Mouse (Mus musculus) myocyte (in vitro differentiated cells): ENCODE data around the gene Snx3.
A peak's percentile ranks its signal among the peaks of the same experiment; 100 is the strongest.

ENCODE experiments used
- CEBPB ChIP-seq: IDR thresholded peaks from 2 replicates; pipeline ENCODE4 v1.6.1; 2011; ENCODE audit warnings: mild to moderate bottlenecking, moderate library complexity; ENCODE audit not compliant: poor library complexity, insufficient read depth, severe bottlenecking
- E2F4 ChIP-seq: IDR thresholded peaks from one replicate; pipeline ENCODE4 v1.6.1; 2011; ENCODE audit warnings: mild to moderate bottlenecking, control low read depth, moderate library complexity; ENCODE audit not compliant: insufficient read depth
- MAX ChIP-seq: IDR thresholded peaks from one replicate; pipeline ENCODE4 v1.6.1; 2011; ENCODE audit warnings: low read depth, mild to moderate bottlenecking, control low read depth
- MYOD1 ChIP-seq, 3 experiments: IDR thresholded peaks; one replicate each; pipeline ENCODE4 v1.6.1; 2011; ENCODE audit warnings: control low read depth in 2 of 3, low read depth in 2 of 3, mild to moderate bottlenecking in 2 of 3, moderate library complexity in 1 of 3; ENCODE audit not compliant: insufficient read length in 2 of 3, control insufficient read depth in 1 of 3
- MYOG ChIP-seq, 3 experiments: IDR thresholded peaks; one replicate each; pipeline ENCODE4 v1.6.1; 2011; ENCODE audit warnings: control low read depth in 2 of 3, low read depth in 2 of 3, mild to moderate bottlenecking in 2 of 3; ENCODE audit not compliant: insufficient read length in 2 of 3, control insufficient read depth in 1 of 3, insufficient read depth in 1 of 3
- POLR2A ChIP-seq: IDR thresholded peaks from one replicate; pipeline ENCODE4 v1.6.1; 2011; ENCODE audit warnings: low read depth, mild to moderate bottlenecking, control low read depth, moderate library complexity; ENCODE audit not compliant: insufficient read length
- POLR2AphosphoS2 ChIP-seq: IDR thresholded peaks from one replicate; pipeline ENCODE4 v1.6.1; 2011; ENCODE audit warnings: low read depth, control low read depth; ENCODE audit not compliant: insufficient read length
- REST ChIP-seq: IDR thresholded peaks from one replicate; pipeline ENCODE4 v1.6.1; 2011; ENCODE audit warnings: mild to moderate bottlenecking, control low read depth, moderate library complexity; ENCODE audit not compliant: insufficient read depth, insufficient read length
- TCF12 ChIP-seq: IDR thresholded peaks from one replicate; pipeline ENCODE4 v1.6.1; 2011; ENCODE audit warnings: mild to moderate bottlenecking, control low read depth; ENCODE audit not compliant: poor library complexity, insufficient read depth, severe bottlenecking
- TCF3 ChIP-seq: IDR thresholded peaks from one replicate; pipeline ENCODE4 v1.6.1; 2011; ENCODE audit warnings: low read depth, control low read depth; ENCODE audit not compliant: insufficient read length
- USF1 ChIP-seq: IDR thresholded peaks from one replicate; pipeline ENCODE4 v1.6.1; 2011; ENCODE audit warnings: low read depth, mild to moderate bottlenecking, control low read depth, moderate library complexity

DNA sequence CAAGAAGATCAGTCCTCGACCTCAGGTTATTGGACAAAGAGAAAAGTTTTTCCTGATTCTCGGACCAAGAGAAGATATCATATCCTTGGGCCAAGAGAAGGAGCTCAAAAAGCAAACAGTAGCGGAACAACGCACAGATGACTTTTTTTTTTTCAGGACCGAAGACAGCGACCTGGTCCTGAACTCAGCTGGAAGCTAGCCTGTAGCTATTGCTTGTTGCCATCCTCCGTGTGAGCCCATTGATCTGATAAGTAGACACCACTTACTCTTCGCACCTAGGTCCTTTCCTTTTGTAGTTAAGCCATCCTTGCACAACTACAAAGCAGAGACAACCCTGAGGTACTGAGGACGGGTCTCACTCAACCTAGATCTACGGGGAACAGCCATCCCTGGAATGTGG is 72.8 kb downstream of the Snx3 start:
- TF ChIP-seq POLR2A (no peak), USF1 (no peak), TCF12 (no peak), MYOD1 (IDR thresholded peaks at IDR 0.05; ENCODE audit: control insufficient read depth in 1 of 3, insufficient read length in 2 of 3, low read depth in 2 of 3) (no peak), E2F4 (no peak), MAX (no peak), POLR2AphosphoS2 (no peak), CEBPB (no peak), REST (peak; percentile 64), MYOG (IDR thresholded peaks at IDR 0.05; ENCODE audit: control insufficient read depth in 1 of 3, insufficient read depth in 1 of 3, insufficient read length in 2 of 3, low read depth in 2 of 3) (no peak), TCF3 (no peak)
